Mouse (Mus musculus) midbrain, postnatal 0 days (tissue): ENCODE results near the gene Fuz. TPM values are rescaled to one million over a fixed set of nuclear protein-coding genes. Genes with fewer than 3 reads are reported as not detected.

Source experiments
- ATAC-seq: fragments of 200-750 bp; cut with Nextera tagmentation; 2 replicates; pipeline ENCODE4 v1.8.0; 2017; ENCODE audit warnings: moderate number of reproducible peaks, mild to moderate bottlenecking, moderate TSS enrichment, moderate library complexity; ENCODE audit not compliant: low FRiP score
- DNase-seq: peaks from one replicate; pipeline ENCODE4 v3.0.0-alpha.2; 2015; ENCODE audit warnings: low spot score
- H3K27ac ChIP-seq: fragments of 300-500 bp; sonication (generic); 2 replicates; pipeline ENCODE4 v1.5.1; 2014; ENCODE audit warnings: low read depth, mild to moderate bottlenecking, low read length, mixed read lengths
- H3K27me3 ChIP-seq: fragments of 300-500 bp; sonication (generic); 2 replicates; pipeline ENCODE4 v1.6.1; 2014; ENCODE audit warnings: low read length, control low read depth, mixed read lengths; ENCODE audit not compliant: insufficient read depth
- H3K36me3 ChIP-seq: fragments of 300-500 bp; sonication (generic); 2 replicates; pipeline ENCODE4 v1.6.1; 2014; ENCODE audit warnings: low read length, control low read depth, mixed read lengths; ENCODE audit not compliant: insufficient read depth
- H3K4me1 ChIP-seq: fragments of 300-500 bp; sonication (generic); 2 replicates; pipeline ENCODE4 v1.6.1; 2014; ENCODE audit warnings: mild to moderate bottlenecking, control low read depth, antibody characterized with exemption, low read length, mixed read lengths; ENCODE audit not compliant: insufficient read depth
- H3K4me2 ChIP-seq: fragments of 300-500 bp; sonication (generic); 2 replicates; pipeline ENCODE4 v1.6.1; 2014; ENCODE audit warnings: low read depth, mild to moderate bottlenecking, low read length, mixed read lengths; ENCODE audit not compliant: poor library complexity, severe bottlenecking
- H3K4me3 ChIP-seq: fragments of 300-500 bp; sonication (generic); 2 replicates; pipeline ENCODE4 v1.5.1; 2014; ENCODE audit warnings: low read depth, mild to moderate bottlenecking, low read length, moderate library complexity
- H3K9ac ChIP-seq: fragments of 300-500 bp; sonication (generic); replicated peaks from 2 replicates; pipeline ENCODE4 v1.6.1; 2014; ENCODE audit warnings: mild to moderate bottlenecking, low read length, moderate library complexity, mixed read lengths; ENCODE audit not compliant: poor library complexity, severe bottlenecking
- H3K9me3 ChIP-seq: fragments of 300-500 bp; sonication (generic); 2 replicates; pipeline ENCODE4 v1.6.1; 2016; ENCODE audit warnings: low read length, control low read depth
- CTCF ChIP-seq: IDR thresholded peaks from 2 replicates; pipeline ENCODE4 v1.5.1; 2016; ENCODE audit warnings: antibody characterized with exemption, mild to moderate bottlenecking
- WGBS: fragments of 180-500 bp; shearing (Covaris S2); extraction: QIAGEN DNeasy Blood & Tissue Kit; methylation state at CpG from one replicate; pipeline ENCODE4 v1.1.7; 2014; 5-methylcytosine and 5-hydroxymethylcytosine counted together
- polyA plus RNA-seq: library from polyadenylated mRNA; unstranded; fragments of >200 nt; fragmentation: Nextera tagmentation; extraction: Ambion mirVana; gene quantifications from 2 replicates; pipeline ENCODE4 v1.2.1, GENCODE M21; 2015
- total RNA-seq: library from RNA; depleted of rRNA; stranded (reverse); fragments of >200 nt; gene quantifications from 2 replicates; pipeline ENCODE4 v1.2.3, GENCODE M21; 2014; rRNA removed

Gene Fuz
- total RNA-seq (18.5 and 22.4 TPM in 2 replicates), polyA plus RNA-seq (14.8 and 15.4 TPM in 2 replicates)

GRCm38 (mm10) chr7:44895593-44896434 lies at the start of gene Fuz:
Gene Fuz, plus strand, starts transcription at chr7:44896079.
- ATAC-seq (peak; percentile 80), DNase-seq (peak; percentile 98)
- Histone ChIP-seq H3K4me3 (peak within 1 kb of the TSS; percentile 57), H3K27ac (peak within 1 kb of the TSS; percentile 91), H3K27me3 (no peaks in the 10 kb centered on the region), H3K36me3 (peaks cover 19% of the 10 kb centered on the region), H3K4me2 (peak within 1 kb of the TSS; percentile 70), H3K9ac (peak within 1 kb of the TSS; percentile 81), H3K4me1 (peaks cover 28% of the 10 kb centered on the region), H3K9me3 (no peaks in the 10 kb centered on the region)
- under 1% methylated on average over 34 of the region's 34 CpGs for WGBS
- peak; percentile 82 for TF ChIP-seq CTCF

GRCm38 (mm10) chr7:44846804-44847203 lies 49.1 kb upstream of the Fuz start:
- Histone ChIP-seq H3K27ac (no peak overlapping the region), H3K9ac (no peak overlapping the region), H3K27me3 (no peaks in the 10 kb centered on the region), H3K9me3 (no peaks in the 10 kb centered on the region), H3K4me3 (no peak overlapping the region), H3K36me3 (peaks cover 51% of the 10 kb centered on the region), H3K4me2 (no peak overlapping the region), H3K4me1 (peaks cover 13% of the 10 kb centered on the region; the same call in 1 of the 2 replicates)
- 92% methylated on average over 7 of the region's 7 CpGs for WGBS
- DNase-seq (no peak), ATAC-seq (no peak)
- no peak for TF ChIP-seq CTCF

- Histone ChIP-seq H3K4me2 (peak overlapping the region; percentile 70), H3K27ac (peak overlapping the region; percentile 71; the same call in 1 of the 2 replicates), H3K9me3 (no peaks in the 10 kb centered on the region), H3K9ac (peak overlapping the region; percentile 57), H3K4me1 (peaks cover 13% of the 10 kb centered on the region; the same call in 1 of the 2 replicates), H3K36me3 (peaks cover 44% of the 10 kb centered on the region), H3K27me3 (no peaks in the 10 kb centered on the region), H3K4me3 (peak overlapping the region; percentile 64)
- 77% methylated on average over 5 of the region's 5 CpGs for WGBS
- ATAC-seq (no peak), DNase-seq (no peak)
- no peak for TF ChIP-seq CTCF
These were observed 48.1 kb upstream of the Fuz start for GRCm38 (mm10) chr7:44847772-44848171.

GRCm38 (mm10) chr7:44848561-44849415 lies 47.1 kb upstream of the Fuz start, which contains the start of the genes Akt1s1 and Tbc1d17:
Gene Akt1s1, plus strand, starts transcription at chr7:44848991.
Gene Tbc1d17, minus strand, starts transcription at chr7:44849079.
- no peak for TF ChIP-seq CTCF
- Histone ChIP-seq H3K4me3 (peak within 1 kb of the TSS; percentile 64), H3K4me1 (peaks cover 13% of the 10 kb centered on the region; the same call in 1 of the 2 replicates), H3K9ac (peak within 1 kb of the TSS; percentile 87), H3K9me3 (no peaks in the 10 kb centered on the region), H3K36me3 (peaks cover 37% of the 10 kb centered on the region), H3K4me2 (peak within 1 kb of the TSS; percentile 75), H3K27ac (peak within 1 kb of the TSS; percentile 98), H3K27me3 (no peaks in the 10 kb centered on the region)
- DNase-seq (peak; percentile 100), ATAC-seq (peak; percentile 90)
- WGBS: under 1% methylated on average over 54 of the region's 54 CpGs

- H3K36me3 ChIP-seq: peaks cover 29% of the 10 kb centered on the region
- peak overlapping the region; percentile 98 for H3K27ac ChIP-seq
- H3K9ac ChIP-seq: peak overlapping the region; percentile 87
- H3K27me3 ChIP-seq: no peaks in the 10 kb centered on the region
- peak overlapping the region; percentile 64 for H3K4me3 ChIP-seq
- under 1% methylated on average over 41 of the region's 41 CpGs for WGBS
- TF ChIP-seq CTCF: no peak
- no peaks in the 10 kb centered on the region for H3K9me3 ChIP-seq
- H3K4me1 ChIP-seq: peaks cover 13% of the 10 kb centered on the region; the same call in 1 of the 2 replicates
- H3K4me2 ChIP-seq: peak overlapping the region; percentile 75
- ATAC-seq (peak; percentile 84), DNase-seq (peak; percentile 98)
These were observed 46.3 kb upstream of the Fuz start for GRCm38 (mm10) chr7:44849416-44850111.
